Mouse (Mus musculus) heart, adult 11 months (tissue): Measurements from ENCODE around the gene Cyp2w1.

ENCODE experiments used
- DNase-seq: peaks from one replicate; pipeline ENCODE4 v3.0.0; 2022

The Cyp2w1 gene

DNA sequence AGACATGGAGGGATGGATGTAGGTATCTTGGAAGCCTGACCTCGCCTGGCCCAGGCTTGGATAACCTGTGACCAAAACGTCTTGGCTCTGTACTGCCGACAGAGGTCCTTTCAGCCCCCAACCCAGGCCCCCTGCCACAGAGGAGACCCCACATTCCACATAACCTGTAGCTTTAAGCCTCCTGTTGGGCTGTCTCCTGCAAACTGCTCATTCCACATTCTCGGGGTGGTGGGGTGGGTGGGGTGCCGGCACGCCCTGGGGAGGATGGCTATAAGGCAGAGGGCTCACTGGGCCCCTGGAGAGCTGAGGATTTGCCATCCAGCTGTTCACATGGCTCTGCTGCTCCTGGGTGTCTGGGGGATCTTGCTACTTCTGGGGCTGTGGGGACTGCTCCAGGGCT lies at the start of gene Cyp2w1:
TSS of gene Cyp2w1 (plus strand) at position 301 of the 400 bp plus-strand sequence.
- DNase-seq, result no peak

GRCm38 (mm10) chr5:139303646-139304061 lies 48.8 kb upstream of the Cyp2w1 start:
- no peak for DNase-seq

GRCm38 (mm10) chr5:139309946-139310345 lies 42.5 kb upstream of the Cyp2w1 start:
- no peak for DNase-seq

- DNase-seq, result no peak
Observed at GRCm38 (mm10) chr5:139310477-139310876, 41.9 kb upstream of the Cyp2w1 start.

- no peak for DNase-seq
Observed at GRCm38 (mm10) chr5:139311822-139312221, 40.6 kb upstream of the Cyp2w1 start.

DNA sequence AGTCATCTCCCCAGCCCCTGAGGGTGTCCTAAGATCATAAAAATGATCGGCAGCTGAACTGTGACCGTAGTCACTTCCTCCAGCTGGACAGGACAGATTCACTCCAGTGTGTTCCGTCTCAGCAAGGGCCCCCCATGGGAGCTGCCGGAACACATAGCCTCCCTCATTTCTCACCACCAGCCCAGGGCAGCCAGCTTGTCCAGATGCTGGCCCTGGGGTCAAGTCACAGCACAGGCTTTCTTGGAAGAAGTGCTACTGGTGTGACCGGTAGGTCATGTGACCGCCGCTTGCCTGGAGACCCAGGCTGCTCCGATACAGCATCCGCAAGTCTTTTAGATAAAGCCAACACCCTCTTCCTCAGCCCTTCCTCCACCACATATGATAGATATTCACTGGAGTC lies 38.9 kb upstream of the Cyp2w1 start:
- peak; percentile 93 for DNase-seq

- no peak for DNase-seq
Observed at GRCm38 (mm10) chr5:139314941-139315642, 37.3 kb upstream of the Cyp2w1 start.

GRCm38 (mm10) chr5:139316982-139317675 lies 35.3 kb upstream of the Cyp2w1 start:
- no peak for DNase-seq

DNA sequence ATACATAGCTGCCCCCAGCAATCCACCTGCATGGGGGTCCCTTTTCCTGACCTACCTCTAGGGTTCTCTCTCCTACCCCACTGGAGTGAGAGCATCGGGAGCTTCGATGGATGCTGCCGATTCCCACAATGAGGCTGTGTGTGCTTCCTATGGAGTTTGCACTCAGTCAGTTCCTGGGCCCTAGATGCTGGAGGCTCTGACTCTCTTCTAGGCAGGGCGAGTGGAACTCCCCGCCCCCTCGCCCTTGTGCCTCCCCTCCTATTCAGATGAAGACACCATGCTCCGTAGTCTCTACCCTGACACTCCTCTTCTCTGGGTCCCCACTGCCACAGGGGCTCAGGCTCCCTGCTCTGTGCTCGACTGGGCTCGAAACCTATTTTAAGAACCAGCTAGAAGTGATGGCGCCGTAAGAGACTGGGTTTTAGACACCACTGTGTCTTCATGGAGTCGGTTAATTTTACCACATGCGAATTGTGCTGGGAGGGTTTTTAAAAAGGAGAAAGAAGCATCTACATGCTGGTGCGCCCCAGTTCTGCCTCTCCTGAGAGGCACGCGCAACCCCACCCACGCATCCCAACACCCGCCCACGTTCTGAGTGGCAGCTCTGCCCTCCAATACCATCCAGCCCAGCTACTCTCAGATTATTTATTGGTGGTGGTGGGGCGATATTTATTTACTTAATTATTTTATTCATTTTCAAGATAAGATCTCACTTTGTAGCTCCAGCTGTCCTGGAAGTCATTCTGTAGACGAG lies 34.5 kb upstream of the Cyp2w1 start:
- DNase-seq, result no peak

- DNase-seq, result no peak
Observed at GRCm38 (mm10) chr5:139320424-139320823, 32.0 kb upstream of the Cyp2w1 start.

DNA sequence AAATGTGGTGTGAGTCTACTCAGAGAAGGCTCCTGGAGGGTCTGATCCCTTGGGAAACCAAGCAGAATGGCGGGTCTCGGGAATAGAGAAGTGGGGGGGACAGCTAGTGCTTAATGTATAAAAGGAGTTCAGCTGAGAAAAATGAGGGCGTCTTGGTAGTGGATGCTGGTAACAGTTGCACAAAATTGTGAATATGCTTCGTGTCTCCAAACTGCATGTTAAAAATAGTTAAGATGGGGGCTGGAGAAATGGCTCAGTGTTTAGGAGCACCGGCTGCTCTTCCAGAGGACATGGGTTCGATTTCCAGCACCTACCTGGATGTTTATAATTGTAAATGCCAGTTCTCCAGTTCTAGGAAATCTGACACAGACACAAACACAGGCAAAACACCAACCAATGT lies 31.1 kb upstream of the Cyp2w1 start:
- no peak for DNase-seq

DNA sequence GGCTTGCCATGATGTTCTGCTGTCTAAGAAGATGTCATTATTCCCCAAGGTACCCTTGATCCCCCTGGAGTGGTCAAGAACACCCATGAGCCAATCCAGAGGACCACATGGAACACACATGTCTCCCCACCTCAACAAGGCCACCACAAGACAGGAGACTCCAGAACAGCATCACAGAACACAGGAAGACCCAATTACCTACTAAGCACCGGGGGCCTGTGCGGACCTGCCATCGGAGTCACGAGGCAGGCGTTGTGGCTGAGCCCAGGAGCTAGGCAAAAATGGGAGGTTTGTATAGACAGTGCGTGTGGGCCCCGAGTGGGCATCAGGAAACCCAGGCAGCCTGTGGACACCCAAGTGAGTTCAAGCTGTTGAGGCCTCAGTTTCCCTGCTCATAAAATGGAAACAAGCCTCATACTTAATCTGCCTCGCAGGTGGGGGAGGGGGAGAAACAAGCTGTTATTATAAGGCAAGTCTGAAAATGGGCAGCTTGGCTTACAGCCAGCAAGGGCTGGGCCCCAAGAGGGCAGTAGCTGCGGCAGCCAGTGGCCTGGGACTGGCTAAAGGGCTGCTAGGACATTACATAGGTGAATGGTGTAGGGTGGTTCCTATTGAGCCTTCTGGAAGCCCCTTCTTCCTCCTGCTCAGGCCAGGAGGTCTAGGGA lies 29.0 kb upstream of the Cyp2w1 start:
- no peak for DNase-seq

GRCm38 (mm10) chr5:139324045-139324491 lies 28.3 kb upstream of the Cyp2w1 start:
- peak; percentile 95 for DNase-seq

DNA sequence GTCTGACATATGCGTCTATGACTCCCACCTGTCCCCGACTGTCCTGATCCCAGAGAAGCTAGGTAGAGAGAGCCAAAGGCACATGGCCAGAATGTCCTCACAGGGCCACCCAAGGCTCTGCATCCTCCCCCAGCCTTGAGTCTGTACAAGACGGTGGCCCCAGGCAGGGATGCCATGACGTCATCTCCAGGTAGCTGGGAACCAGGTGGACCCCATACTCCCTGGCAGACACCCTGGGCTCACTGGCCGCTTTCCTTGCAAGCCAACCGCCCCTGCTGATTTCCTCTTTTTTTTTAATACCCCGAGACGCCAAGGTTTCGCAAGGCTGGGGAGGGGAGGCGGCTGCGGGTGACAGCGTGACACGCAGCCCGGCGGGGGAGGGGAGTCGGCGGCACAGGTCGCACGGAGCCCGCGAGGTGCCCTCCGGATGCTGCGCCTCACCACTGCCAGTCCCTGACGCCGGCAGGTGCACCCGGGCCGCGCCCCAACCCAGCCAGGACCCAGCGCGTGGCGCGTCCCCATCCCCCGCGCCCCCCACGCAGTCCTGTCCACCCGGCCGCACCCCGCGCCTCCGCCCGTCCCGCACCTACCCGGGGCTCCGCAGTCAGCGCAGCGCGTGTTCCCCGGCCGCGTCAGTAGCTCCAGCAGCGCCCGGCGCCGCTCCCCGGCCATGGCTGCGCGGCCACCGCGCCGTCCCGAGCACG lies 27.6 kb upstream of the Cyp2w1 start:
- DNase-seq, result peak; percentile 96

DNA sequence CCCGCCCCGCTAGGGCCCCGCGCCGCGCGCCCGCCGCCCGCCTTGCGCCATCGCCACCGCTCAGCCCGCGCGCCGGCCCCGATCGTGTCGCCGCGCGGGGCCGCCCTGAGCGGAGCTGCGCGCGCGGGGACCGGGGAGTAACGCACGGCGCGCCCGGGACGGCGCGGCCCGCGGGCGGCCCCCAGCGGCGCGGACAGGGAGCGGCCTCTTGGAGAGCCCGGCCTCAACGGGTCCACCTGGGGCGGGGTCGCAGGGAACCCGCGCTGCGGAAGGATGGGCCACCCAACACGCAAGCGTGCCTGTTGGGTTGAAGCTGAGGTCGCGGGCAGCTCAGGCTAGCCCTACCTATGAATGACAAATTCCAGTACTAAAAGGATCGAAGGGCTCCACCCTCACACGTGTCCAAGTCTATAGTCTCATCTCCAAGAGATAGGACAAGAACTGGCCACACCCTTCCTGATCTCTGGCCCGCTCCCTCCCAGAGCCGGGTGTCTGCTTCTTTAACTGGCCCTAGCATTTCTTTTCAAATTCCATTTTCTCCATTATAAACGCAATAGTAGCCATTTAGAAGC lies 26.9 kb upstream of the Cyp2w1 start, which contains the start of gene Adap1:
TSS of gene Adap1 (minus strand) at position 228 of the 572 bp plus-strand sequence.
- DNase-seq, result peak; percentile 96

- DNase-seq, result no peak
Observed at GRCm38 (mm10) chr5:139326111-139326696, 26.2 kb upstream of the Cyp2w1 start.

DNA sequence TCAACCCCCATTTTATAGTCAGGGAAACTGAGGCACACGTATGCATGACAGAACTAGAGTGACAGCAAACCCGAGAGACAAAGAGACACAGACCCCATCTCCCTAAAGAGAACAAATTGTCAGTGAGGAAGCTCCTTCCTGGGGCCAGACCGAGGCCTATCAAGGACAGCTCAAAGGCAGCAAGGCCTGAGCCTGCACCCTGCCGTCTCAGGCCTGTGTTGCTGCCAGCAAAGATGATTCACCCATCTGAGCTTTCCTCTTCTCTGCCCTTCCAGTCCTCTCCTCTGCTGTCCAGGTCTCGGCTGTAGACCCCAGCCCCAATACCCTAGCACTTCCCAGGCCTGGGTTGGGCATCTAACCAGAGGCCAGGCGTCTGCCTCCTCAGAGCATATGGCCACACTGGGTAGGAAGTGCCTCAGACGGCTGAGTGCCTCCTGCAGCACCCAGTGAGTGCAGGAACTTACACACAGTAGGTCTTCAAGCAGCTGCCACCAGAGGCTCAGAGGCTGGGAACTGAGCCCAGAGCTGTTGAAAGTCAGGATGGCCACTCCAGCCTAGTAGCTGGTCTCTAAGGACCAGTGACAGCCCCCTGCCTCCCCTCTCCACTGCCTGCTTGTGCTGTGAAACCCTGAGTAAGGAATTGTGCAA lies 25.3 kb upstream of the Cyp2w1 start:
- DNase-seq, result no peak

GRCm38 (mm10) chr5:139327634-139328020 lies 24.8 kb upstream of the Cyp2w1 start:
- DNase-seq, result no peak

DNA sequence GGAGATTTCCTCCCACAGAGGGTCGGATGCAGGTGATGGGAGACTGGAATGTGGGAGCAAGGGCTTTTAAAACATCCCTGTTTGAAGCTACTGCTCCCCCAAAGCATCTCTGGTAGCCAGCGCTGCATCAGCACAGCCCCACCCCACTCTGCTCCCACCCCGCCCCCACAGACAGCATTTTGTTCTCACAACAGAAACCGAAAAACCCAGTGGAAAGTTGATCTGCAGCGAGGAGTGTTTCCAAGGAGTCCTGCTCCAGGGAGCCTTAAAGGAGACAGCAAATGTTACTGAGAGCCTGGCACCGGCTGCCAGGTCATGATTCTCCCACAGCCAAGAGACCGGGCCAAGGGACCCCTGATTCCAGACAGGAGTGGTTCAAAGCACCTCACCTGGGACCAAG lies 21.7 kb upstream of the Cyp2w1 start:
- no peak for DNase-seq

DNA sequence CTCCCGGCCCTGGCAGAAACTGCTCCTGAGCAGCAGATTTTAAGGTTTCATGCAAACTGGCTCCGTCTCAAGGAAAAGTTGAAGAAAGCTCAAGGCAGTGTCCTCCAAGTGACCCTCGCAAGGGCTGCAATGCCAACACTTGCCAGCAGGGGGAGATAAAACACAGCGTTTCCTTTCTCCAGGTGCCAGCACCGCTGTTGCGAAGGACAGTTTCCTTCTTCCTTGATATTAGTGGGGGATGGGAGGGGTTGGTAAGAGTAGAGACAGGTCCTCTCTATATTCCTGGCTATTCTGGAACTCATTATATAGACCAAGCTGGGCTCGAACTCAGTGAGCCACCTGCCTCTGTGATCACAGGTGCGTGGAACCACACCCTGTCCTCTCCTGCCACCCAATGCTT lies 20.7 kb upstream of the Cyp2w1 start:
- DNase-seq, result peak; percentile 92
